Mouse (Mus musculus) embryonic facial prominence, embryonic 15.5 days (tissue): Measurements from ENCODE around the gene Sox9. TPM values are rescaled to one million over a fixed set of nuclear protein-coding genes. Genes with fewer than 3 reads are reported as not detected.

Source experiments
- ATAC-seq: fragments of 200-750 bp; cut with Nextera tagmentation; 2 replicates; pipeline ENCODE4 v1.8.0; 2017; ENCODE audit warnings: low read depth, moderate TSS enrichment; ENCODE audit not compliant: insufficient number of reproducible peaks, low FRiP score, low TSS enrichment
- H3K27ac ChIP-seq: fragments of 300-500 bp; sonication (generic); replicated peaks from 2 replicates; pipeline ENCODE4 v1.5.1; 2015; ENCODE audit warnings: mild to moderate bottlenecking, inconsistent platforms
- H3K27me3 ChIP-seq: fragments of 300-500 bp; sonication (generic); 2 replicates; pipeline ENCODE4 v1.6.1; 2015; ENCODE audit warnings: inconsistent platforms
- H3K36me3 ChIP-seq: fragments of 300-500 bp; sonication (generic); 2 replicates; pipeline ENCODE4 v1.6.1; 2015; ENCODE audit warnings: mild to moderate bottlenecking, inconsistent platforms
- H3K4me1 ChIP-seq: fragments of 300-500 bp; sonication (generic); 2 replicates; pipeline ENCODE4 v1.6.1; 2015; ENCODE audit warnings: inconsistent platforms
- H3K4me2 ChIP-seq: fragments of 300-500 bp; sonication (generic); replicated peaks from 2 replicates; pipeline ENCODE4 v1.6.1; 2015; ENCODE audit warnings: mild to moderate bottlenecking, inconsistent platforms
- H3K4me3 ChIP-seq: fragments of 300-500 bp; sonication (generic); replicated peaks from 2 replicates; pipeline ENCODE4 v1.5.1; 2015; ENCODE audit warnings: mild to moderate bottlenecking, inconsistent platforms
- H3K9ac ChIP-seq: fragments of 300-500 bp; sonication (generic); 2 replicates; pipeline ENCODE4 v1.6.1; 2015; ENCODE audit warnings: inconsistent platforms
- H3K9me3 ChIP-seq: fragments of 300-500 bp; sonication (generic); replicated peaks from 2 replicates; pipeline ENCODE4 v1.6.1; 2016; ENCODE audit warnings: inconsistent platforms
- WGBS: fragments of 180-500 bp; shearing (Covaris S2); methylation state at CpG from one replicate; pipeline ENCODE4 v1.1.7; 2015; 5-methylcytosine and 5-hydroxymethylcytosine counted together
- polyA plus RNA-seq: library from polyadenylated mRNA; unstranded; fragments of >200 nt; fragmentation: Nextera tagmentation; extraction: Ambion mirVana; gene quantifications from 2 replicates; pipeline ENCODE4 v1.2.1, GENCODE M21; 2015

Gene Sox9
- polyA plus RNA-seq, 1 experiment from 2014 or later, result 60.0 TPM

- peak overlapping the region; percentile 64 for H3K4me3 ChIP-seq
- H3K27me3 ChIP-seq, result peaks cover 42% of the 10 kb centered on the region
- H3K4me2 ChIP-seq, result peak overlapping the region; percentile 91
- peak overlapping the region; percentile 71 for H3K27ac ChIP-seq
- H3K4me1 ChIP-seq, result peaks cover 53% of the 10 kb centered on the region
- 1% methylated on average over 49 of the region's 49 CpGs for WGBS
- H3K9ac ChIP-seq, result peak overlapping the region; percentile 15; the same call in 1 of the 2 replicates
- no peaks in the 10 kb centered on the region for H3K9me3 ChIP-seq
- H3K36me3 ChIP-seq, result no peaks in the 10 kb centered on the region
- peak; percentile 6; the same call in 1 of the 2 replicates for ATAC-seq
Measured at GRCm38 (mm10) chr11:112781035-112781911, 751 bp upstream of the Sox9 start.

- Histone ChIP-seq H3K4me1 (peaks cover 51% of the 10 kb centered on the region), H3K36me3 (no peaks in the 10 kb centered on the region), H3K9me3 (no peaks in the 10 kb centered on the region), H3K9ac (peak overlapping the region; percentile 60), H3K4me3 (peak overlapping the region; percentile 64), H3K27me3 (peaks cover 32% of the 10 kb centered on the region), H3K27ac (peak overlapping the region; percentile 94), H3K4me2 (peak overlapping the region; percentile 91)
- under 1% methylated on average over 75 of the region's 75 CpGs for whole genome bisulfite sequencing
- peak; percentile 55 for ATAC-seq
Measured at GRCm38 (mm10) chr11:112782357-112783121, 515 bp downstream of the Sox9 start.

GRCm38 (mm10) chr11:112783401-112784346 is 1.6 kb downstream of the Sox9 start:
- no peaks in the 10 kb centered on the region for H3K9me3 ChIP-seq
- no peak for ATAC-seq
- H3K27ac ChIP-seq, result peak overlapping the region; percentile 94
- peaks cover 23% of the 10 kb centered on the region for H3K27me3 ChIP-seq
- 1% methylated on average over 42 of the region's 42 CpGs for WGBS
- H3K4me3 ChIP-seq, result peak overlapping the region; percentile 64
- peak overlapping the region; percentile 91 for H3K4me2 ChIP-seq
- H3K36me3 ChIP-seq, result no peaks in the 10 kb centered on the region
- H3K4me1 ChIP-seq, result peaks cover 46% of the 10 kb centered on the region
- H3K9ac ChIP-seq, result peak overlapping the region; percentile 28; the same call in 1 of the 2 replicates

GRCm38 (mm10) chr11:112784347-112784902 is 2.4 kb downstream of the Sox9 start:
- no peak for ATAC-seq
- H3K9ac ChIP-seq, result 0 out of 2 replicates have a peak overlapping the region, but pooled peaks have one; percentile 28
- peak overlapping the region; percentile 64 for H3K4me3 ChIP-seq
- H3K36me3 ChIP-seq, result no peaks in the 10 kb centered on the region
- 6% methylated on average over 30 of the region's 30 CpGs for WGBS
- H3K4me1 ChIP-seq, result peaks cover 42% of the 10 kb centered on the region
- H3K4me2 ChIP-seq, result peak overlapping the region; percentile 91
- H3K27ac ChIP-seq, result no peak overlapping the region
- H3K27me3 ChIP-seq, result peaks cover 16% of the 10 kb centered on the region
- no peaks in the 10 kb centered on the region for H3K9me3 ChIP-seq

GRCm38 (mm10) chr11:112784903-112785381 is 2.9 kb downstream of the Sox9 start:
- no peaks in the 10 kb centered on the region for H3K9me3 ChIP-seq
- peaks cover 14% of the 10 kb centered on the region for H3K27me3 ChIP-seq
- ATAC-seq, result no peak
- H3K9ac ChIP-seq, result no peak overlapping the region
- WGBS, result 8% methylated on average over 32 of the region's 34 CpGs
- peak overlapping the region; percentile 91 for H3K4me2 ChIP-seq
- H3K36me3 ChIP-seq, result no peaks in the 10 kb centered on the region
- H3K27ac ChIP-seq, result no peak overlapping the region
- H3K4me1 ChIP-seq, result peaks cover 38% of the 10 kb centered on the region
- H3K4me3 ChIP-seq, result peak overlapping the region; percentile 64

GRCm38 (mm10) chr11:112785581-112785980 is 3.6 kb downstream of the Sox9 start:
- no peak for ATAC-seq
- 41% methylated on average over 8 of the region's 8 CpGs for WGBS
- Histone ChIP-seq H3K4me2 (peak overlapping the region; percentile 91; the same call in 1 of the 2 replicates), H3K9ac (no peak overlapping the region), H3K36me3 (no peaks in the 10 kb centered on the region), H3K27ac (no peak overlapping the region), H3K4me1 (peaks cover 38% of the 10 kb centered on the region), H3K9me3 (no peaks in the 10 kb centered on the region), H3K4me3 (peak overlapping the region; percentile 64), H3K27me3 (peaks cover 14% of the 10 kb centered on the region)

- no peaks in the 10 kb centered on the region for H3K36me3 ChIP-seq
- H3K27me3 ChIP-seq, result peaks cover 14% of the 10 kb centered on the region
- H3K9ac ChIP-seq, result no peak overlapping the region
- H3K4me3 ChIP-seq, result no peak overlapping the region; the same call in 1 of the 2 replicates
- no peak overlapping the region for H3K27ac ChIP-seq
- ATAC-seq, result no peak
- peaks cover 30% of the 10 kb centered on the region for H3K4me1 ChIP-seq
- 47% methylated on average over 4 of the region's 4 CpGs for WGBS
- H3K4me2 ChIP-seq, result peak overlapping the region; percentile 30; the same call in 1 of the 2 replicates
- H3K9me3 ChIP-seq, result no peaks in the 10 kb centered on the region
Measured at GRCm38 (mm10) chr11:112786427-112786826, 4.4 kb downstream of the Sox9 start.

GRCm38 (mm10) chr11:112788296-112788695 is 6.3 kb downstream of the Sox9 start:
- Histone ChIP-seq H3K9ac (no peak overlapping the region), H3K4me3 (no peak overlapping the region), H3K27ac (no peak overlapping the region), H3K36me3 (no peaks in the 10 kb centered on the region), H3K27me3 (peaks cover 14% of the 10 kb centered on the region), H3K4me1 (peaks cover 20% of the 10 kb centered on the region), H3K9me3 (no peaks in the 10 kb centered on the region), H3K4me2 (no peak overlapping the region)
- WGBS, result 13% methylated on average over 13 of the region's 13 CpGs
- no peak for ATAC-seq

- H3K4me2 ChIP-seq, result no peak overlapping the region
- ATAC-seq, result no peak
- H3K27ac ChIP-seq, result no peak overlapping the region
- no peaks in the 10 kb centered on the region for H3K9me3 ChIP-seq
- H3K27me3 ChIP-seq, result no peaks in the 10 kb centered on the region
- no peaks in the 10 kb centered on the region for H3K36me3 ChIP-seq
- peaks cover 11% of the 10 kb centered on the region for H3K4me1 ChIP-seq
- no peak overlapping the region for H3K4me3 ChIP-seq
- WGBS, result 74% methylated on average over 5 of the region's 5 CpGs
- no peak overlapping the region for H3K9ac ChIP-seq
Measured at GRCm38 (mm10) chr11:112796379-112796778, 14.4 kb downstream of the Sox9 start.

GRCm38 (mm10) chr11:112798831-112799382 is 16.9 kb downstream of the Sox9 start:
- 32% methylated on average over 13 of the region's 13 CpGs for WGBS
- peak overlapping the region; percentile 16 for H3K4me2 ChIP-seq

More at GRCm38 (mm10) chr11:112798831-112799382, 16.9 kb downstream of the Sox9 start:
- Histone ChIP-seq H3K27ac (peak overlapping the region; percentile 3; the same call in 1 of the 2 replicates), H3K27me3 (no peaks in the 10 kb centered on the region), H3K9me3 (no peaks in the 10 kb centered on the region), H3K4me3 (no peak overlapping the region; the same call in 1 of the 2 replicates), H3K9ac (no peak overlapping the region), H3K4me1 (peaks cover 11% of the 10 kb centered on the region), H3K36me3 (no peaks in the 10 kb centered on the region)
- ATAC-seq, result peak; percentile 15
